Mouse (Mus musculus) heart, embryonic 11.5 days (tissue): Measurements from ENCODE around the gene Ap5z1. TPM values are rescaled to one million over a fixed set of nuclear protein-coding genes. Genes with fewer than 3 reads are reported as not detected.

Source experiments
- ATAC-seq: fragments of 200-750 bp; cut with Nextera tagmentation; replicated peaks from 2 replicates; pipeline ENCODE4 v1.8.0; 2017; ENCODE audit warnings: moderate library complexity; ENCODE audit not compliant: insufficient number of reproducible peaks, low FRiP score, low TSS enrichment
- H3K27ac ChIP-seq: fragments of 300-500 bp; sonication (generic); 2 replicates; pipeline ENCODE4 v1.5.1; 2014; ENCODE audit warnings: mild to moderate bottlenecking, low read depth, low read length
- H3K27me3 ChIP-seq: fragments of 300-500 bp; sonication (generic); 2 replicates; pipeline ENCODE4 v1.6.1; 2014; ENCODE audit warnings: mild to moderate bottlenecking, low read length, mixed read lengths; ENCODE audit not compliant: control insufficient read depth, insufficient read depth
- H3K36me3 ChIP-seq: fragments of 300-500 bp; sonication (generic); 2 replicates; pipeline ENCODE4 v1.6.1; 2014; ENCODE audit warnings: mild to moderate bottlenecking, low read length, moderate library complexity, mixed read lengths; ENCODE audit not compliant: control insufficient read depth, insufficient read depth
- H3K4me1 ChIP-seq: fragments of 300-500 bp; sonication (generic); 2 replicates; pipeline ENCODE4 v1.6.1; 2014; ENCODE audit warnings: low read length; ENCODE audit not compliant: control insufficient read depth, insufficient read depth
- H3K4me2 ChIP-seq: fragments of 300-500 bp; sonication (generic); 2 replicates; pipeline ENCODE4 v1.6.1; 2014; ENCODE audit warnings: mild to moderate bottlenecking, moderate library complexity
- H3K4me3 ChIP-seq: fragments of 300-500 bp; sonication (generic); 2 replicates; pipeline ENCODE4 v1.5.1; 2014; ENCODE audit warnings: low read depth, low read length
- H3K9ac ChIP-seq: fragments of 300-500 bp; sonication (generic); 2 replicates; pipeline ENCODE4 v1.6.1; 2014; ENCODE audit warnings: mild to moderate bottlenecking, low read depth, low read length, moderate library complexity
- H3K9me3 ChIP-seq: fragments of 300-500 bp; sonication (generic); replicated peaks from 2 replicates; pipeline ENCODE4 v1.6.1; 2016; ENCODE audit warnings: low read length; ENCODE audit not compliant: control insufficient read depth
- WGBS: fragments of 180-500 bp; shearing (Covaris S2); extraction: QIAGEN DNeasy Blood & Tissue Kit; methylation state at CpG from one replicate; pipeline ENCODE4 v1.1.7; 2014; ENCODE audit not compliant: insufficient replicate concordance; 5-methylcytosine and 5-hydroxymethylcytosine counted together
- polyA plus RNA-seq: library from polyadenylated mRNA; unstranded; fragments of >200 nt; fragmentation: Nextera tagmentation; extraction: Ambion mirVana; gene quantifications from 2 replicates; pipeline ENCODE4 v1.2.1, GENCODE M21; 2014

Gene Ap5z1
- polyA plus RNA-seq, 1 experiment from 2014 or later = 6.4 TPM

DNA sequence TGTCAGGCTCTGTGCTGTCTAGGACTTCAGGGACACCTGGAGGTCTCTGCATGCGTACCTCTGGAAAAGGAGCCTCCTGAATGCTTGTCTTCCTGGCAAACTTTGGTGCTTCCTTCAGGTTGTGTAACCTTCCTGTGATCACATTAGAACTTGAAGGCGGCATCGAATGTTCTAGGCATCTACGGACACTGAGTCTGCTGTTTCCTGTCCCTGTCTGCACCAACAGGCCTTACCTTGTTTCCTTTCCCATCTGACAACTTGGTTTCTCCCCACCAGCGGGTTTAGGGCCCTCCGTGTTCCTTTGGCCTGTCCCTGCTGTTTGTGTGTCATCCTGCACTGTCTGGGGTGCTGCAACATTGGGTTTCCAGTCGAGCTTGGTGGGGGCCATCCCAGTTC lies 21.7 kb upstream of the Ap5z1 start:
- peaks cover 53% of the 10 kb centered on the region for H3K4me1 ChIP-seq
- ATAC-seq = no peak
- no peak overlapping the region for H3K4me2 ChIP-seq
- H3K4me3 ChIP-seq = no peak overlapping the region
- H3K27me3 ChIP-seq = no peaks in the 10 kb centered on the region
- no peak overlapping the region for H3K9ac ChIP-seq
- H3K9me3 ChIP-seq = no peaks in the 10 kb centered on the region
- 80% methylated on average over 7 of the region's 7 CpGs for WGBS
- no peaks in the 10 kb centered on the region for H3K36me3 ChIP-seq
- peak overlapping the region; percentile 94; the same call in 1 of the 2 replicates for H3K27ac ChIP-seq

DNA sequence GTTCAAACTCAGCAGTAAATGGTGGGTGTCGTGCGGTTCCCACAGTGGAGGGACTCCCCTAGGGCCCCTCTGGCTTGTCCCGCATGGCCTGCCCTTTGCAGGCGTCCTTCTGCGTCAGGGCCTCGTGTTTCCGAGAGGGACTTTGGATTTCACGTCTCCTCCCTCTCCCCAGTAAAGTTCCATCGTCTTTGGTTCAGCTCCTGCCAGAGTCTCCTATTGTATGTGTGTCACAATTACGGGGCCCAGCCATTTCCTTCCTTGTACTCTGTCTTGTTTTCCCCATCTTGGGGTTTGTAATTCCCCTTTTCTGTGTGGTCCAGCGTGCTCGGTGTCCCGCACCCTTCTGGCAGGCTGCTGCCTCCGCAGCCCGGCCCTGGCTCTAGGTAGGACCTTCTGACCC lies 20.2 kb upstream of the Ap5z1 start:
- Histone ChIP-seq H3K27ac (no peak overlapping the region), H3K9me3 (no peaks in the 10 kb centered on the region), H3K4me1 (peaks cover 58% of the 10 kb centered on the region), H3K36me3 (no peaks in the 10 kb centered on the region), H3K4me3 (no peak overlapping the region), H3K4me2 (no peak overlapping the region), H3K27me3 (no peaks in the 10 kb centered on the region), H3K9ac (0 out of 2 replicates have a peak overlapping the region, but pooled peaks have one; percentile 7)
- 74% methylated on average over 15 of the region's 15 CpGs for WGBS
- ATAC-seq = no peak

DNA sequence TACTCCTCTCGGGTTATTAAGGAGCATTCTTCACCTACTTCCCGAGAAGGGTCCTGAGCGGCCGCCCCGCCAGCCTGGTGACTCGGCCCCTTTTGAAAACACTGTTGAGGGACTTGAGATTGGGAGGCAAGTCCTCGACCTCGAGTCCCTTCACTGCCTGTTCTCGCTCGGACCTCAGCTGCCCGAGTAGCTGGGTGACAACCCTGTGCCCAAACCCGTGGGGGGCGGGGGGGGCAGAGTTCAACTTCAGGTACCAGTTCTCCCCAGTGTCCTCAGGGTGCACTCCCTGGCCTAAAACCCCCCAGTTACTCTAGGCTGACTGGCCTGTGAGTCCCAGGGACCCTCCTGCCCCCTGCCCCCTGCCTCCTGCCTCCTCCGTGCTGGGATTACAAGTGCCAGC lies 19.8 kb upstream of the Ap5z1 start:
- H3K4me1 ChIP-seq = peaks cover 56% of the 10 kb centered on the region
- H3K9ac ChIP-seq = no peak overlapping the region; the same call in 1 of the 2 replicates
- H3K36me3 ChIP-seq = no peaks in the 10 kb centered on the region
- H3K27me3 ChIP-seq = no peaks in the 10 kb centered on the region
- no peak overlapping the region for H3K4me2 ChIP-seq
- no peak overlapping the region for H3K27ac ChIP-seq
- 71% methylated on average over 14 of the region's 14 CpGs for WGBS
- H3K4me3 ChIP-seq = no peak overlapping the region
- no peak for ATAC-seq
- no peaks in the 10 kb centered on the region for H3K9me3 ChIP-seq

DNA sequence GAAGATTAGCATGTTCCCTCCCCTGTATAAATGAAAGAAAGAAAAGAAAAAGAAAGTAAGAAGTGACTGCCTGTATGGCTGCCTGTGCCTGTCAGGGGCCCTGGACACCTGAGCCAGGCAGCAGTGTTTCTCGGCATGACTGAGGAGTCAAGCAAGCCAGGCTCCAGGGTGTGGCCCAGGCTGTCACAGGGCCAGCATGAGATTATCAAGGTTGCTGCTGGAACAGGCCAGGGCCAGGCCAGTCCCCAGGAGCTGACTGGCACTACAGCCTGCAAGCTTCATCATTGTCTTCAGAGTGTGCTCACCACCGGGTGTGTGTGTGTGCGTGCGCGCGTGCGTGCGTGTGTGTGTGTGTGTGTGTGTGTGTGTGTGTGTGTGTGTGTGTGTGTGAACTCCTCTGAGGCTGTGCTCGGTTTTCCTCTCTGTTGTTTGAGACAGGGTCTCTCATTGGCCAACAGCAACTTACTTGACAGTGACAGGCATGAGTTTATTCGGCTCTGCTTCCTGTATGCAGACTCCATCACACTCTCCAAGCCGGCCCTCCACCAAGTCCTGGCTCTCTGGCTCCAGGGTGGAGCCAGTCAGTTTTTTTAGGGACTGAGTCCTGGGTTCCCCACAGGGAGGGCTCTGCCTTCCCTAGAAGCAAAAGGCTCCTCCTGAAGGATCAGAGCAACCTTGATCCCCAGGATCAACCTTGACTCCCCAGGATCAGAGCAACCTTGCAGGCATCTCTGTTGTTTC lies 18.8 kb upstream of the Ap5z1 start:
- Histone ChIP-seq H3K4me3 (no peak overlapping the region), H3K9ac (no peak overlapping the region; the same call in 1 of the 2 replicates), H3K27ac (peak overlapping the region; percentile 41; the same call in 1 of the 2 replicates), H3K9me3 (no peaks in the 10 kb centered on the region), H3K4me1 (peaks cover 49% of the 10 kb centered on the region), H3K4me2 (no peak overlapping the region), H3K27me3 (no peaks in the 10 kb centered on the region), H3K36me3 (no peaks in the 10 kb centered on the region)
- peak; percentile 44 for ATAC-seq
- WGBS = 49% methylated on average over 11 of the region's 11 CpGs

DNA sequence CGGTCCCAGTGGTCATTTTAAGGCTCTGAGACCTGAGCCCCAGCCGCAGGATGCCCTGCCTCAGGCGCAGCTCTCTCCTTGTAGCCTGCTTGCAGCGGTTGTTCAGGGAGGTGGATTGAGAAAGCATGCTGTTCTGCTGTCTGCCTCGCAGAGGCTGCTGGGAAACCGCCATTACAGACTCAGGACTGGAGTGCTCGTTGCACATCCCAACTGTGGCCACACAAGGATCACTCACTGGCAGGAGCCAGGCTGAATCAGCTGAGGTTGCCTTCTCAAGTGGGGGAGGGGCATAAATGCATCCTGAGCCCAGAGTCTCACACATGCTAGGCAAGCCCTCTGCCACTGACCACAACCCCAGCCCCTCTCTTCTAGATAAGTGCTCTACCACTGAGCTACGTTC lies 18.0 kb upstream of the Ap5z1 start:
- ATAC-seq = no peak
- Histone ChIP-seq H3K27me3 (no peaks in the 10 kb centered on the region), H3K9me3 (no peaks in the 10 kb centered on the region), H3K4me1 (peaks cover 46% of the 10 kb centered on the region), H3K4me3 (no peak overlapping the region), H3K9ac (no peak overlapping the region), H3K4me2 (no peak overlapping the region), H3K27ac (no peak overlapping the region; the same call in 1 of the 2 replicates), H3K36me3 (no peaks in the 10 kb centered on the region)
- 37% methylated on average over 8 of the region's 8 CpGs for WGBS

DNA sequence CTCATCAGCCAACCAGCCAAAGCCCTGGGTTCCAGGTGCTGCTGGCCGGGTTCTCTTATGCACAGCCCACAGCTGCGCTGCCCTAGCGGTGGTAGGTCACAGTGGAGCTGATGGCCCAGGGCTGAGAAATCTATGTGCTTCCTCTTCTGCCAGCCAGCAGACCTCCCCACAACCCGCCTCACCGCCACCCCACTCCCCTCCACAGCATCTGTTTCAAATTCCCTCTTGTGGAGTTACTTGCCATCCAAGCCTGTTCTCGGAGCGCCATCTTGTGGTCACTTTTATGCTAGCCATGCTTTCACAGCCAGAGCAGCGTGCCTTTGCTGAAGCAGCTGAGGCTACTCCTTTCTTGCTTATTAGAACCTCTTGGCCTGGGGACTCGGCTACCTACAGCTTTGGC lies 15.7 kb upstream of the Ap5z1 start:
- peaks cover 36% of the 10 kb centered on the region for H3K4me1 ChIP-seq
- H3K4me2 ChIP-seq = no peak overlapping the region; the same call in 1 of the 2 replicates
- H3K9me3 ChIP-seq = no peaks in the 10 kb centered on the region
- H3K36me3 ChIP-seq = peaks cover 7% of the 10 kb centered on the region; the same call in 1 of the 2 replicates
- peak; percentile 47 for ATAC-seq
- no peak overlapping the region for H3K4me3 ChIP-seq
- H3K27me3 ChIP-seq = no peaks in the 10 kb centered on the region
- no peak overlapping the region; the same call in 1 of the 2 replicates for H3K9ac ChIP-seq
- WGBS = 11% methylated on average over 9 of the region's 9 CpGs
- H3K27ac ChIP-seq = 0 out of 2 replicates have a peak overlapping the region, but pooled peaks have one; percentile 6

DNA sequence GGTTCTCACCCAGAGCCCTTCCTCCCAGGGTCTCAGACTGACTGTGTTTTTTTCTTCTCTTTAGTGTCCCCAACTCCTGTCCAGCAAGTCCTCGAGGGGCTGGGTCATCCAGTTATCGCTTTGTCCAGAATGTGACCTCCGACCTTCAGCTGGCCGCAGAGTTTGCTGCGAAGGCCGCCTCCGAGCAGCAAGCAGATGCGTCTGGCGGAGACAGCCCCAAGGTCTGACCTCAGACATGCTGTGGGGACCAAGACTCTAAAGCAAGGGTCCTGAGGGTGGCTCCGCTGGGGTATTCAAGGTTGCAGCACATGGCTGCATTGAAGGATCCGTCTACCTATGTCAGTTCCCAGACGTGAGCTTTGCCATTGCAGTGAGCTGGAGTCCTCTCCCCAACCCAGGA lies 15.1 kb upstream of the Ap5z1 start:
- no peak for ATAC-seq
- no peak overlapping the region for H3K9ac ChIP-seq
- 61% methylated on average over 12 of the region's 12 CpGs for WGBS

DNA sequence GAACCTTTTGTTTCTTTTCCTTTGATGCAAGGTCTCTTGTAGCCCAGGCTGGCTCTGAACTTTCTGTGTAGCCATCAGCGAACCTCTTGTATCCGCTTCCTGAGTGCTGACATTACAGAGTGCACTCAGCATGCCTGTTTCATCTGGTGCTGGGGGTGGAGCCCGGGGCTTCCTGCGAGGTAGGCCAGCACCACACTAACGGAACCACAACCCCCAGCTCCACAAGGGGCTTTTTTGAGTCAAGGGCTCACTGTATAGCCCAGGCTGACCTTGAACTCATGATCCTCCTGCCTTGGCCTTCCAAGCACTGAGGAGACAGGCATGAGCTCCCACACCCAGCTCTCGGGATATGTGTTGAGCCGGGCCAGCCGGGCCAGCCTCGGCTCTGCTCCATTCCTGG lies 12.9 kb upstream of the Ap5z1 start:
- Histone ChIP-seq H3K9ac (no peak overlapping the region), H3K9me3 (no peaks in the 10 kb centered on the region), H3K36me3 (peaks cover 13% of the 10 kb centered on the region; the same call in 1 of the 2 replicates), H3K4me2 (no peak overlapping the region), H3K27ac (no peak overlapping the region), H3K4me1 (peaks cover 14% of the 10 kb centered on the region), H3K4me3 (no peak overlapping the region), H3K27me3 (no peaks in the 10 kb centered on the region)
- ATAC-seq = no peak
- 91% methylated on average over 9 of the region's 9 CpGs for WGBS

More for the DNA sequence above, 15.1 kb upstream of the Ap5z1 start:
- Histone ChIP-seq H3K9me3 (no peaks in the 10 kb centered on the region), H3K4me1 (peaks cover 31% of the 10 kb centered on the region), H3K36me3 (peaks cover 7% of the 10 kb centered on the region; the same call in 1 of the 2 replicates), H3K4me3 (no peak overlapping the region), H3K27me3 (no peaks in the 10 kb centered on the region), H3K4me2 (no peak overlapping the region), H3K27ac (no peak overlapping the region)

DNA sequence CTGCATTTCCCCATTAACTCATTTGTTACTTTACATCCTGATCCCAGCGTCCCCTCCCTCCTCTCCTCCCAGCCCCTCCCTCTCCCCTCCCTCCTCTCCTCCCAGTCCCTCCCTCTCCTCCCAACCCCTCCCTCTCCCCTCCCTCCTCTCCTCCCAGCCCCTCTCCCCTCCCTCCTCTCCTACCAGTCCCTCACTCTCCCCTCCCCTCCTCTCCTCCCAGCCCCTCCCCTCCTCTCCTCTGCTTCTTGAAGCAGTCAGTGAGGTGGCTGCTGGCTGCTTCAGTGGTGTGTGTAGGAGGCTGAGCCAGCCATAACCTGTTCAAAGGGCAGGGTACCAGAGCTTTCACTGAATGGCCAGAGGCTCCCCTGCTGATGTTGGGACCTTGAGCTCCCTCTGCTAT lies 12.0 kb upstream of the Ap5z1 start:
- no peak for ATAC-seq
- Histone ChIP-seq H3K4me1 (peaks cover 12% of the 10 kb centered on the region), H3K9me3 (no peaks in the 10 kb centered on the region), H3K27ac (no peak overlapping the region), H3K27me3 (no peaks in the 10 kb centered on the region), H3K4me3 (no peak overlapping the region), H3K9ac (no peak overlapping the region), H3K36me3 (peaks cover 19% of the 10 kb centered on the region), H3K4me2 (no peak overlapping the region)
- WGBS = 11% methylated on average over 1 of the region's 1 CpGs
